Mouse (Mus musculus) heart, postnatal 0 days (tissue): ENCODE results near the gene Smyd1. TPM values are rescaled to one million over a fixed set of nuclear protein-coding genes. Genes with fewer than 3 reads are reported as not detected.
A peak's percentile ranks its signal among the peaks of the same experiment; 100 is the strongest.

ENCODE experiments used
- ATAC-seq: fragments of 200-750 bp; cut with Nextera tagmentation; 2 replicates; pipeline ENCODE4 v1.8.0; 2017; ENCODE audit warnings: low read depth, moderate number of reproducible peaks, moderate library complexity; ENCODE audit not compliant: insufficient read depth
- DNase-seq: peaks from one replicate; pipeline ENCODE4 v3.0.0-alpha.2; 2016; ENCODE audit warnings: low spot score
- H3K27ac ChIP-seq: fragments of 300-500 bp; sonication (generic); 2 replicates; pipeline ENCODE4 v1.5.1; 2014; ENCODE audit warnings: low read depth, mild to moderate bottlenecking
- H3K27me3 ChIP-seq: fragments of 300-500 bp; sonication (generic); 2 replicates; pipeline ENCODE4 v1.6.1; 2014; ENCODE audit warnings: low read length, mixed read lengths; ENCODE audit not compliant: control insufficient read depth, insufficient read depth
- H3K36me3 ChIP-seq: fragments of 300-500 bp; sonication (generic); replicated peaks from 2 replicates; pipeline ENCODE4 v1.6.1; 2014; ENCODE audit warnings: low read length, mixed read lengths; ENCODE audit not compliant: control insufficient read depth, insufficient read depth
- H3K4me1 ChIP-seq: fragments of 300-500 bp; sonication (generic); 2 replicates; pipeline ENCODE4 v1.6.1; 2014; ENCODE audit warnings: antibody characterized with exemption; ENCODE audit not compliant: control insufficient read depth, insufficient read depth
- H3K4me2 ChIP-seq: fragments of 300-500 bp; sonication (generic); 2 replicates; pipeline ENCODE4 v1.6.1; 2014; ENCODE audit warnings: low read depth, mild to moderate bottlenecking, low read length, moderate library complexity
- H3K4me3 ChIP-seq: fragments of 300-500 bp; sonication (generic); 2 replicates; pipeline ENCODE4 v1.5.1; 2014; ENCODE audit warnings: low read depth, low read length
- H3K9ac ChIP-seq: fragments of 300-500 bp; sonication (generic); replicated peaks from 2 replicates; pipeline ENCODE4 v1.6.1; 2014; ENCODE audit warnings: low read depth, low read length, mixed read lengths
- H3K9me3 ChIP-seq: fragments of 300-500 bp; sonication (generic); replicated peaks from 2 replicates; pipeline ENCODE4 v1.6.1; 2016; ENCODE audit warnings: low read length; ENCODE audit not compliant: control insufficient read depth
- CTCF ChIP-seq: IDR thresholded peaks from 2 replicates; pipeline ENCODE4 v1.5.1; 2016; ENCODE audit warnings: antibody characterized with exemption, control low read depth, low read depth
- EP300 ChIP-seq: IDR thresholded peaks from 2 replicates; pipeline ENCODE4 v1.6.1; 2016; ENCODE audit warnings: antibody characterized with exemption, low read depth
- WGBS: fragments of 180-500 bp; shearing (Covaris S2); extraction: QIAGEN DNeasy Blood & Tissue Kit; methylation state at CpG from one replicate; pipeline ENCODE4 v1.1.7; 2014; 5-methylcytosine and 5-hydroxymethylcytosine counted together
- polyA plus RNA-seq: library from polyadenylated mRNA; unstranded; fragments of >200 nt; fragmentation: Nextera tagmentation; extraction: Ambion mirVana; gene quantifications from 2 replicates; pipeline ENCODE4 v1.2.1, GENCODE M21; 2015
- total RNA-seq: library from RNA; depleted of rRNA; stranded (reverse); fragments of >200 nt; gene quantifications from 2 replicates; pipeline ENCODE4 v1.2.3, GENCODE M21; 2014; ENCODE audit warnings: low replicate concordance

Smyd1 gene
- total and polyA plus RNA-seq, 2 experiments from 2014 or later, result 106 to 316 TPM

GRCm38 (mm10) chr6:71236506-71236905 lies 85.5 kb downstream of the Smyd1 start:
- Histone ChIP-seq H3K4me2 (no peak overlapping the region), H3K27me3 (no peaks in the 10 kb centered on the region), H3K4me1 (peaks cover 13% of the 10 kb centered on the region; the same call in 1 of the 2 replicates), H3K9ac (no peak overlapping the region), H3K4me3 (no peak overlapping the region), H3K27ac (peak overlapping the region; percentile 53), H3K36me3 (peaks cover 55% of the 10 kb centered on the region), H3K9me3 (no peaks in the 10 kb centered on the region)
- no peak for DNase-seq
- TF ChIP-seq EP300, result no peak
- no peak for TF ChIP-seq CTCF
- ATAC-seq, result no peak
- WGBS, result 81% methylated on average over 6 of the region's 6 CpGs

DNA sequence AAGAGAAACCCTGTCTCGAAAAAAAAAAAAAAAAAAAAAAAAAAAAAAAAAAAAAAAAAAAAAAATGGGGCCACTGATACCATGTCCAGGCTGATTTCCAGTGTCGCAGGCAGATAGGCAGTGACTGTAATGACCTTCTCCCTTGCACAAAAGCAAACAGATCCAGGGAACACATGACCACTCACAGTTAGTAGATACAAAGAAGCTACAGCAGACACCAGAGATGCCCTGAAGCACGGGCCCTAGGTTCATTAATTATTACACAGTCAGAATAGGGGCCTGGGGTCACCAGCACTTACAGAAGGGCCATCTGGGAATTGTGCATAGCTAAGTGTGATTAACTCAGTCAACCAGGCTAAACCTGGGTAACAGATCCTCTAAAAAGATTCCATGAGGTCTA lies 86.1 kb downstream of the Smyd1 start:
- Histone ChIP-seq H3K36me3 (peaks cover 57% of the 10 kb centered on the region), H3K27me3 (no peaks in the 10 kb centered on the region), H3K4me1 (peaks cover 8% of the 10 kb centered on the region; the same call in 1 of the 2 replicates), H3K4me3 (no peak overlapping the region), H3K9me3 (no peaks in the 10 kb centered on the region), H3K4me2 (no peak overlapping the region), H3K27ac (peak overlapping the region; percentile 53), H3K9ac (no peak overlapping the region)
- 42% methylated on average over 3 of the region's 3 CpGs for WGBS
- ATAC-seq, result peak; percentile 39
- no peak for TF ChIP-seq EP300
- no peak for TF ChIP-seq CTCF
- DNase-seq, result no peak

DNA sequence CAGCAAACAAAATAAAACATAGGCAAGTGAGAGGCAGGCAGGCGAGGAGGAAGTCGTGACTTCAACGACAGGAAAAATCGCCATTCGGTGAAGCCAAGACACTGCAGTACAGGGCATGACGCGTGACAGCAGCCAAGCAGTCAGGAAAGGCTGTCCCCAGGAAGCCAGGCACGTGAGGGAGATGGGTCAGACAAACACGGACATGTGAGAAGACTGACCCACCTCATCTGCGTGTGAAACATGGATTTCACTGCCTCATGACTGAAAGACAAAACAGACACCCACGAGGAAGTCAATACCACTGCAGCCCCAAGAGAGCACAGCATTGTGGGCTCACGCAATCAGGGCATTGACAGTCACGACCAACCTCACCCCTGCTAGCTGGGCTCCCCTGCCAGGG lies 86.9 kb downstream of the Smyd1 start:
- Histone ChIP-seq H3K9me3 (no peaks in the 10 kb centered on the region), H3K9ac (no peak overlapping the region), H3K4me2 (no peak overlapping the region), H3K36me3 (peaks cover 62% of the 10 kb centered on the region), H3K4me1 (no peaks in the 10 kb centered on the region), H3K4me3 (no peak overlapping the region), H3K27me3 (no peaks in the 10 kb centered on the region), H3K27ac (0 out of 2 replicates have a peak overlapping the region, but pooled peaks have one; percentile 7)
- ATAC-seq, result no peak
- 57% methylated on average over 13 of the region's 13 CpGs for WGBS
- TF ChIP-seq CTCF (no peak), EP300 (no peak)
- no peak for DNase-seq

DNA sequence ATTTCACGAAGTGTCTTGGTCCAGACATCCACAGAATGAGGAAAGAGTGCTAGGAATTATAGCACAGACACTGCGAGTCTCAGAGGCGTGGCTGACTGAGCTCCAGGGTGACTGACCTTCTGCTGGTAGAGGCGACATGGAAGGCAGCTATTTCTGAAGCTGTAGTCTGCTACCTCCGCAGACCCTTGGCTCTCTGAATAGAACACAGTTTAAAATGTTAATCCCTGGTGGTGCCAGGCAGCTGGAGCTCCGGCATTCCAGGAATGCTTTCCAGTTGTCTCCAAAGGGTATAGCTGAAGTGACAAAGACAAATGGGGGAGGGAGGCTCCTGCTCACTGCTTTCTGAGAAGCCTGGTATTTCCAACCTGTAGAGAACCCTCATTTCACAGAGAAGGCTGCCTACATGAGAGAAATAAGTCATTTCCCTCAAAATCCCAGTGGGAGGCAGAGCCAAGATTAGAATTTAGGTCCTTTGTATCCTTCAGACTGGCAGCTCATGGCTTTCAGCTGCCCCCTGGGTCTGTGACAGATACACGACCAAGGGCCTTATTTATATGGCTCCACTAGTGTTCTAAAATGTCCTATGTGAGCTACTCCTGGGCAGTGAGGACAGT lies 94.8 kb downstream of the Smyd1 start:
- peaks cover 20% of the 10 kb centered on the region for H3K4me1 ChIP-seq
- no peaks in the 10 kb centered on the region for H3K9me3 ChIP-seq
- peak; percentile 80 for ATAC-seq
- TF ChIP-seq CTCF (no peak), EP300 (no peak)
- H3K4me3 ChIP-seq, result no peak overlapping the region
- no peak overlapping the region for H3K4me2 ChIP-seq
- peaks cover 33% of the 10 kb centered on the region for H3K36me3 ChIP-seq
- WGBS, result 11% methylated on average over 7 of the region's 7 CpGs
- H3K27me3 ChIP-seq, result no peaks in the 10 kb centered on the region
- peak; percentile 72 for DNase-seq
- no peak overlapping the region for H3K9ac ChIP-seq
- H3K27ac ChIP-seq, result peak overlapping the region; percentile 86

DNA sequence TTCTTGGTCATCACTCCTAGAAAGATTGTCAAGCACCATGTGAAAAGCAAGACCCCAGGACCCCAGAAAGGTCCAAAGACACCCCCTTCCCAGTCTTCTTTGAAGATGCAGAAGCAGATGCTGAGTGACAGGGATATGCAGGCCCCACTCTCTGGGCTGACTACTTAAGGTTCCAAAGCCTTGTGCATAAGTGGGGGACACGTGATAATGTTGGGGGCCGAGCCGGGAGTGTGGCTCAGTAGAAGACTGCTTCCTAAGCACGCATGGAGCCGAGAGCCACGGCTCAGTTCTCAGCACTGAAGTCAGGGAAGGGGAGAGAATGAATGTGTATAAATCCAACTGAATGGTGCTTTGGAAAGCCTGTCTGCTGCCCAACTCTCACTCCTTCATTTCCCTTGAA lies 95.5 kb downstream of the Smyd1 start:
- Histone ChIP-seq H3K9me3 (no peaks in the 10 kb centered on the region), H3K4me3 (no peak overlapping the region), H3K27ac (peak overlapping the region; percentile 86), H3K36me3 (peaks cover 40% of the 10 kb centered on the region), H3K4me2 (no peak overlapping the region), H3K4me1 (peaks cover 20% of the 10 kb centered on the region), H3K27me3 (no peaks in the 10 kb centered on the region), H3K9ac (no peak overlapping the region)
- DNase-seq (no peak), ATAC-seq (no peak)
- 43% methylated on average over 6 of the region's 6 CpGs for WGBS
- TF ChIP-seq CTCF, result no peak
- no peak for TF ChIP-seq EP300

GRCm38 (mm10) chr6:71224184-71224943 lies 97.7 kb downstream of the Smyd1 start:
- Histone ChIP-seq H3K4me3 (no peak overlapping the region), H3K27ac (no peak overlapping the region), H3K27me3 (no peaks in the 10 kb centered on the region), H3K4me1 (peaks cover 20% of the 10 kb centered on the region), H3K4me2 (no peak overlapping the region), H3K36me3 (peaks cover 42% of the 10 kb centered on the region), H3K9ac (no peak overlapping the region), H3K9me3 (no peaks in the 10 kb centered on the region)
- ATAC-seq (no peak), DNase-seq (no peak)
- no peak for TF ChIP-seq EP300
- TF ChIP-seq CTCF, result no peak
- WGBS, result 40% methylated on average over 3 of the region's 3 CpGs
